Comparison of ENCODE assay signal across 8 mouse cellular contexts in genomic region chr12:108275920-108276822, GRCm38 (mm10). TPM values are rescaled to one million over a fixed set of nuclear protein-coding genes. Genes with fewer than 3 reads are reported as not detected.
DNase-seq lines count a peak whose midpoint lies in the region; ATAC-seq and TF ChIP-seq lines count a peak whose summit lies in the region.

No protein-coding gene starts in this region.

- H3K36me3 ChIP-seq in heart, adult 2 months (ENCODE audit: control insufficient read depth, insufficient read depth, low read length) = no peaks in the 10 kb centered on the region
- no peaks in the 10 kb centered on the region for H3K36me3 ChIP-seq in kidney, embryonic 14.5 days (ENCODE audit: control insufficient read depth, insufficient read depth, low read length)
- H3K36me3 ChIP-seq in liver, embryonic 13.5 days = no peaks in the 10 kb centered on the region
- H3K36me3 ChIP-seq in neural tube, embryonic 11.5 days (ENCODE audit: control insufficient read depth, insufficient read depth, low read length) = no peaks in the 10 kb centered on the region

- peak overlapping the region; percentile 64 for H3K9ac ChIP-seq in heart, adult 2 months (ENCODE audit: low read depth, low read length)
- peak overlapping the region; percentile 69 for H3K9ac ChIP-seq in kidney, embryonic 14.5 days (ENCODE audit: low read depth, low read length)
- peak overlapping the region; percentile 69 for H3K9ac ChIP-seq in liver, embryonic 13.5 days
- H3K9ac ChIP-seq in neural tube, embryonic 11.5 days (ENCODE audit: low read length) = peak overlapping the region; percentile 88

- H3K27ac ChIP-seq in heart, adult 2 months = peak overlapping the region; percentile 88
- H3K27ac ChIP-seq in kidney, embryonic 14.5 days (ENCODE audit: low read depth, low read length) = peak overlapping the region; percentile 87
- H3K27ac ChIP-seq in liver, embryonic 13.5 days = no peak overlapping the region; the same call in 1 of the 2 replicates
- H3K27ac ChIP-seq in neural tube, embryonic 11.5 days (ENCODE audit: low read depth, low read length) = peak overlapping the region; percentile 98

- no peak for TF ChIP-seq CTCF in heart, adult 2 months (IDR thresholded peaks at IDR 0.05)

- DNase-seq in heart, adult 18-20 months = peak; percentile 33 to 57
- no peak for DNase-seq in heart, adult 8-10 months (ENCODE audit: low spot score)
- DNase-seq in cerebellum, postnatal 14 days = peak; percentile 91 to 94
- peak in 1 of 2 experiments; percentile 57 for DNase-seq in heart, adult 2 months
- DNase-seq in liver, embryonic 13.5 days = peak; percentile 24
- peak; percentile 77 for DNase-seq in neural tube, embryonic 11.5 days (ENCODE audit: low spot score)
- peak; percentile 66 for DNase-seq in thymus, postnatal 25 days

- intact Hi-C loops in heart, adult 2 months (cut with DNase I) = no loop called here

- H3K9me3 ChIP-seq in kidney, embryonic 14.5 days (ENCODE audit: control insufficient read depth, low read length) = no peaks in the 10 kb centered on the region
- H3K9me3 ChIP-seq in liver, embryonic 13.5 days (replicated peaks) = no peaks in the 10 kb centered on the region
- no peaks in the 10 kb centered on the region for H3K9me3 ChIP-seq in neural tube, embryonic 11.5 days (ENCODE audit: control insufficient read depth, low read length)

- 2% methylated on average over 47 of the region's 47 CpGs for WGBS in heart, adult 2 months
- WGBS in kidney, embryonic 14.5 days = under 1% methylated on average over 44 of the region's 47 CpGs
- WGBS in liver, embryonic 13.5 days (ENCODE audit: insufficient replicate concordance) = 1% methylated on average over 47 of the region's 47 CpGs
- under 1% methylated on average over 45 of the region's 47 CpGs for WGBS in neural tube, embryonic 11.5 days

- ATAC-seq in kidney, embryonic 14.5 days (ENCODE audit: low FRiP score, low TSS enrichment) = no peak
- peak; percentile 11 for ATAC-seq in liver, embryonic 13.5 days (ENCODE audit: low read depth)
- ATAC-seq in neural tube, embryonic 11.5 days (ENCODE audit: insufficient read depth, low FRiP score, low TSS enrichment) = peak; percentile 65

- TF ChIP-seq EP300 in heart, adult 2 months (IDR thresholded peaks at IDR 0.05; ENCODE audit: insufficient read depth, low read depth, low read length) = no peak

- H3K4me3 ChIP-seq in heart, adult 2 months = peak overlapping the region; percentile 65
- peak overlapping the region; percentile 67 for H3K4me3 ChIP-seq in kidney, embryonic 14.5 days (ENCODE audit: low read length)
- peak overlapping the region; percentile 67 for H3K4me3 ChIP-seq in liver, embryonic 13.5 days (replicated peaks)
- peak overlapping the region; percentile 94 for H3K4me3 ChIP-seq in neural tube, embryonic 11.5 days (ENCODE audit: low read depth, low read length)

- H3K4me2 ChIP-seq in kidney, embryonic 14.5 days (replicated peaks; ENCODE audit: low read depth, low read length) = peak overlapping the region; percentile 99
- peak overlapping the region; percentile 94 for H3K4me2 ChIP-seq in liver, embryonic 13.5 days
- peak overlapping the region; percentile 96 for H3K4me2 ChIP-seq in neural tube, embryonic 11.5 days (ENCODE audit: low read depth)

- H3K27me3 ChIP-seq in heart, adult 2 months (ENCODE audit: control insufficient read depth, insufficient read depth, low read length) = no peaks in the 10 kb centered on the region
- peaks cover 11% of the 10 kb centered on the region; the same call in 1 of the 2 replicates for H3K27me3 ChIP-seq in kidney, embryonic 14.5 days (ENCODE audit: control insufficient read depth, insufficient read depth, low read length)
- H3K27me3 ChIP-seq in liver, embryonic 13.5 days = peaks cover 78% of the 10 kb centered on the region
- no peaks in the 10 kb centered on the region for H3K27me3 ChIP-seq in neural tube, embryonic 11.5 days (ENCODE audit: control insufficient read depth, insufficient read depth, low read length)

- no peak for TF ChIP-seq POLR2A in heart, adult 2 months (IDR thresholded peaks at IDR 0.05; ENCODE audit: insufficient read depth, low read depth, low read length)

- peaks cover 13% of the 10 kb centered on the region for H3K4me1 ChIP-seq in heart, adult 2 months (ENCODE audit: control insufficient read depth, insufficient read depth, low read length)
- peaks cover 50% of the 10 kb centered on the region for H3K4me1 ChIP-seq in kidney, embryonic 14.5 days (ENCODE audit: control insufficient read depth, insufficient read depth, low read length)
- H3K4me1 ChIP-seq in liver, embryonic 13.5 days (replicated peaks) = peaks cover 65% of the 10 kb centered on the region
- peaks cover 53% of the 10 kb centered on the region for H3K4me1 ChIP-seq in neural tube, embryonic 11.5 days (ENCODE audit: control insufficient read depth, insufficient read depth, low read length)

- no peaks in the 10 kb centered on the region for H3K79me2 ChIP-seq in heart, adult 2 months (replicated peaks; ENCODE audit: control insufficient read depth, insufficient read depth, low read length)

RNA-seq across cellular contexts. Expression of gene Ccdc85c, which starts 0.9 kb away (rescaled TPM):
- total RNA-seq in heart, adult 18-20 months (2021) = 10 to 100 TPM; 38.5 to 42.5 TPM
- 10 to 100 TPM; 38.2 to 46.2 (median 40.0) TPM for total RNA-seq in heart, adult 8-10 months (2022)
- 10 to 100 TPM; 39.2 to 43.9 TPM for total RNA-seq in heart, adult 2 months (2021)
- 27.1 and 29.3 TPM in 2 replicates for polyA plus RNA-seq in heart, adult 2 months (2012; rRNA removed)
- polyA plus RNA-seq in kidney, embryonic 14.5 days (2014; fragmentation: Nextera tagmentation; extraction: Ambion mirVana) = 9.9 and 11.0 TPM in 2 replicates
- polyA plus RNA-seq in liver, embryonic 13.5 days (2015; fragmentation: Nextera tagmentation; extraction: Ambion mirVana) = 2.3 and 2.6 TPM in 2 replicates
- 18.9 and 20.3 TPM in 2 replicates for polyA plus RNA-seq in neural tube, embryonic 11.5 days (2014; fragmentation: Nextera tagmentation; extraction: Ambion mirVana)

RNA-seq across cellular contexts. Expression of gene Hhipl1, which starts 29.9 kb away (rescaled TPM):
- 1 to 10 TPM; 1.3 to 2.1 TPM for total RNA-seq in heart, adult 18-20 months (2021)
- total RNA-seq in heart, adult 8-10 months (2022) = 1 to 10 TPM; 1.2 to 2.0 (median 1.5) TPM
- 1 to 10 TPM; 1.2 to 1.5 TPM for total RNA-seq in heart, adult 2 months (2021)
- polyA plus RNA-seq in heart, adult 2 months (2012; rRNA removed) = 1.6 and 1.8 TPM in 2 replicates
- polyA plus RNA-seq in kidney, embryonic 14.5 days (2014; fragmentation: Nextera tagmentation; extraction: Ambion mirVana) = 0.27 and 0.61 TPM in 2 replicates
- polyA plus RNA-seq in liver, embryonic 13.5 days (2015; fragmentation: Nextera tagmentation; extraction: Ambion mirVana) = not detected in 2 replicates
- polyA plus RNA-seq in neural tube, embryonic 11.5 days (2014; fragmentation: Nextera tagmentation; extraction: Ambion mirVana) = 1.0 TPM in 2 replicates

RNA-seq across cellular contexts. Expression of gene Cyp46a1, which starts 58.0 kb away (rescaled TPM):
- under 1 TPM; 0.45 to 0.95 TPM for total RNA-seq in heart, adult 18-20 months (2021)
- total RNA-seq in heart, adult 8-10 months (2022) = under 1 TPM; 0.33 to 1.00 (median 0.66) TPM
- under 1 TPM; 0.41 to 0.47 TPM for total RNA-seq in heart, adult 2 months (2021)
- 1.3 and 1.8 TPM in 2 replicates for polyA plus RNA-seq in heart, adult 2 months (2012; rRNA removed)
- 4.7 and 5.8 TPM in 2 replicates for polyA plus RNA-seq in kidney, embryonic 14.5 days (2014; fragmentation: Nextera tagmentation; extraction: Ambion mirVana)
- polyA plus RNA-seq in liver, embryonic 13.5 days (2015; fragmentation: Nextera tagmentation; extraction: Ambion mirVana) = 0.30 and 0.41 TPM in 2 replicates
- polyA plus RNA-seq in neural tube, embryonic 11.5 days (2014; fragmentation: Nextera tagmentation; extraction: Ambion mirVana) = 8.5 and 10.6 TPM in 2 replicates
